Mouse (Mus musculus): ENCODE measurements around the gene Cbr2.

The Cbr2 gene

GRCm38 (mm10) chr11:120712771-120713568, 18.9 kb downstream of the Cbr2 start:
- in situ Hi-C loops (cut with MseI, MboI), result loop anchor here (5.0 to 10.0 kb wide), 2 partner anchors 56 to 58 kb away; no protein-coding TSS in a partner anchor

- in situ Hi-C loops (cut with MseI, MboI), result loop anchor here (5.0 to 10.0 kb wide), 2 partner anchors 55 to 57 kb away; no protein-coding TSS in a partner anchor
These were observed 19.8 kb downstream of the Cbr2 start for GRCm38 (mm10) chr11:120711980-120712604.

GRCm38 (mm10) chr11:120710672-120711071, 21.2 kb downstream of the Cbr2 start:
- in situ Hi-C loops (cut with MseI, MboI), result loop anchor here (5.0 to 10.0 kb wide), 2 partner anchors 53 to 56 kb away; no protein-coding TSS in a partner anchor

GRCm38 (mm10) chr11:120709551-120709950, 22.4 kb downstream of the Cbr2 start:
- in situ Hi-C loops (cut with MseI, MboI), result no loop called here

GRCm38 (mm10) chr11:120707969-120708368, 23.9 kb downstream of the Cbr2 start:
- in situ Hi-C loops (cut with MseI, MboI), result no loop called here

GRCm38 (mm10) chr11:120707225-120707624, 24.7 kb downstream of the Cbr2 start:
- in situ Hi-C loops (cut with MseI, MboI), result no loop called here

- in situ Hi-C loops (cut with MseI, MboI), result no loop called here
These were observed 25.8 kb downstream of the Cbr2 start for GRCm38 (mm10) chr11:120706120-120706519.

- in situ Hi-C loops (cut with MseI, MboI), result no loop called here
These were observed 27.2 kb downstream of the Cbr2 start for GRCm38 (mm10) chr11:120704486-120705325.

- in situ Hi-C loops (cut with MseI, MboI), result no loop called here
These were observed 28.0 kb downstream of the Cbr2 start for GRCm38 (mm10) chr11:120703696-120704454.

GRCm38 (mm10) chr11:120697741-120698140, 34.2 kb downstream of the Cbr2 start:
- in situ Hi-C loops (cut with MseI, MboI), result no loop called here

GRCm38 (mm10) chr11:120696568-120696967, 35.3 kb downstream of the Cbr2 start:
- in situ Hi-C loops (cut with MseI, MboI), result no loop called here

- in situ Hi-C loops (cut with MseI, MboI), result no loop called here
These were observed 36.3 kb downstream of the Cbr2 start for GRCm38 (mm10) chr11:120695641-120696040.

GRCm38 (mm10) chr11:120695184-120695583, 36.7 kb downstream of the Cbr2 start:
- in situ Hi-C loops (cut with MseI, MboI), result no loop called here

GRCm38 (mm10) chr11:120693461-120693860, 38.5 kb downstream of the Cbr2 start:
- in situ Hi-C loops (cut with MseI, MboI), result no loop called here

GRCm38 (mm10) chr11:120692471-120693011, 39.4 kb downstream of the Cbr2 start:
- in situ Hi-C loops (cut with MseI, MboI), result no loop called here

- in situ Hi-C loops (cut with MseI, MboI), result no loop called here
These were observed 42.5 kb downstream of the Cbr2 start for GRCm38 (mm10) chr11:120689365-120689764.

GRCm38 (mm10) chr11:120686650-120687272, 45.2 kb downstream of the Cbr2 start:
- in situ Hi-C loops (cut with MseI, MboI), result no loop called here

GRCm38 (mm10) chr11:120684660-120685059, 47.3 kb downstream of the Cbr2 start:
- in situ Hi-C loops (cut with MseI, MboI), result no loop called here

GRCm38 (mm10) chr11:120684086-120684485, 47.8 kb downstream of the Cbr2 start:
- in situ Hi-C loops (cut with MseI, MboI), result no loop called here

GRCm38 (mm10) chr11:120683536-120683935, 48.4 kb downstream of the Cbr2 start:
- in situ Hi-C loops (cut with MseI, MboI), result no loop called here
